Mouse (Mus musculus) Muller cell, postnatal 12 days (primary cell): ENCODE measurements around the gene Gm853.
"Not testable (repeated sequence)": the region's sequence is repeated elsewhere in the genome, so short reads cannot be mapped to it uniquely, and the experiment has no call there.

ENCODE experiments used
- DNase-seq: peaks from one replicate; pipeline ENCODE4 v3.0.0-alpha.2; 2015; ENCODE audit errors: inconsistent ontology term

The Gm853 gene

GRCm38 (mm10) chr4:130222179-130222578, at the start of gene Gm853:
Gene Gm853, minus strand, starts transcription at chr4:130222401.
- DNase-seq = no peak

- no peak for DNase-seq
These were observed 48.6 kb upstream of the Gm853 start for GRCm38 (mm10) chr4:130270611-130271347.

- no peak for DNase-seq
These were observed 47.9 kb upstream of the Gm853 start for GRCm38 (mm10) chr4:130270089-130270488.

- no peak for DNase-seq
These were observed 46.5 kb upstream of the Gm853 start for GRCm38 (mm10) chr4:130268736-130269135.

- no peak for DNase-seq
These were observed 44.9 kb upstream of the Gm853 start for GRCm38 (mm10) chr4:130267069-130267468.

- DNase-seq = no peak
These were observed 44.4 kb upstream of the Gm853 start for GRCm38 (mm10) chr4:130266601-130267000.

- DNase-seq = peak; percentile 55
These were observed 42.6 kb upstream of the Gm853 start for GRCm38 (mm10) chr4:130264698-130265349.

GRCm38 (mm10) chr4:130264131-130264530, 41.9 kb upstream of the Gm853 start:
- DNase-seq = no peak

GRCm38 (mm10) chr4:130260406-130260805, 38.2 kb upstream of the Gm853 start:
- no peak for DNase-seq

- no peak for DNase-seq
These were observed 30.4 kb upstream of the Gm853 start for GRCm38 (mm10) chr4:130252441-130253157.

- DNase-seq = no peak
These were observed 29.6 kb upstream of the Gm853 start for GRCm38 (mm10) chr4:130251763-130252162.

GRCm38 (mm10) chr4:130251172-130251705, 29.0 kb upstream of the Gm853 start:
- DNase-seq = no peak

- no peak for DNase-seq
These were observed 26.4 kb upstream of the Gm853 start for GRCm38 (mm10) chr4:130248636-130249035.

- DNase-seq = peak; percentile 27
These were observed 23.9 kb upstream of the Gm853 start for GRCm38 (mm10) chr4:130246132-130246531.

- no peak for DNase-seq
These were observed 22.5 kb upstream of the Gm853 start for GRCm38 (mm10) chr4:130244749-130245148.

- not testable (repeated sequence) for DNase-seq
These were observed 21.4 kb upstream of the Gm853 start for GRCm38 (mm10) chr4:130243621-130244020.

- DNase-seq = no peak
These were observed 20.8 kb upstream of the Gm853 start for GRCm38 (mm10) chr4:130242956-130243355.

- DNase-seq = no peak
These were observed 18.5 kb upstream of the Gm853 start for GRCm38 (mm10) chr4:130240695-130241094.

- DNase-seq = no peak
These were observed 15.4 kb upstream of the Gm853 start for GRCm38 (mm10) chr4:130237607-130238006.

GRCm38 (mm10) chr4:130236361-130236760, 14.2 kb upstream of the Gm853 start:
- no peak for DNase-seq

GRCm38 (mm10) chr4:130224071-130224470, 1.9 kb upstream of the Gm853 start:
- no peak for DNase-seq

- no peak for DNase-seq
These were observed 2.0 kb downstream of the Gm853 start for GRCm38 (mm10) chr4:130220176-130220575.
